Mouse (Mus musculus): ENCODE results near the gene Tspan8. TPM values are rescaled to one million over a fixed set of nuclear protein-coding genes. Genes with fewer than 3 reads are reported as not detected.

Tspan8 gene
- polyA plus RNA-seq, 1 experiment: 1.1 TPM

DNA sequence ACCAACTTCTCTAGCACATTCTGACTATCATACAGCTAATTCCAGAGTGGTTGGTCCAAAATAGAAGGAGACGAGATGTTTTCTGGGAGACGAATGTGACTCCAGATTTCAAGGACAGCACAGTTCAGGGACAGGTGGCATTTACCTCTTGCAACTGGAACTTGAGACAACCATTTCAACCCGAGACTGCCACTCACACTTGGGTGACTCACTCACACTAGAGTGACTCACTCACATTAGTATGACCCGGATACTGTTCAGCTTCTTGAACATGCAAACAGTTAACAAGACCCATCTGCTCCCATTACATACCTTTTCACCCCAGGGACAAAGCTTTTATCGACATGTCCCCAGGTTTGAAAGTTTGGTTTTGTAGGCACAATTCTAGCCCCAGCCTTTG, 12.2 kb downstream of the Tspan8 start:
- no peaks in the 10 kb centered on the region for H3K36me3 ChIP-seq (ENCODE audit: control insufficient read depth, insufficient read depth, low read length)
- no peaks in the 10 kb centered on the region for H3K27me3 ChIP-seq (ENCODE audit: control insufficient read depth, insufficient read depth, low read length)
- no peaks in the 10 kb centered on the region for H3K4me1 ChIP-seq (replicated peaks; ENCODE audit: control insufficient read depth, insufficient read depth, low read length)
- WGBS: 92% methylated on average over 5 of the region's 5 CpGs
- H3K4me3 ChIP-seq (ENCODE audit: control insufficient read depth, insufficient read depth, low read length): no peak overlapping the region
- TF ChIP-seq CTCF (IDR thresholded peaks at IDR 0.05; ENCODE audit: borderline replicate concordance, control insufficient read depth, extremely low read depth, insufficient read depth, low read length, poor library complexity): no peak
- TF ChIP-seq POLR2A (IDR thresholded peaks at IDR 0.05; ENCODE audit: control insufficient read depth, extremely low read depth, insufficient read depth, low read length, poor library complexity): no peak
- DNase-seq: no peak
- H3K27ac ChIP-seq (ENCODE audit: control insufficient read depth, insufficient read depth, low read length): no peak overlapping the region

DNA sequence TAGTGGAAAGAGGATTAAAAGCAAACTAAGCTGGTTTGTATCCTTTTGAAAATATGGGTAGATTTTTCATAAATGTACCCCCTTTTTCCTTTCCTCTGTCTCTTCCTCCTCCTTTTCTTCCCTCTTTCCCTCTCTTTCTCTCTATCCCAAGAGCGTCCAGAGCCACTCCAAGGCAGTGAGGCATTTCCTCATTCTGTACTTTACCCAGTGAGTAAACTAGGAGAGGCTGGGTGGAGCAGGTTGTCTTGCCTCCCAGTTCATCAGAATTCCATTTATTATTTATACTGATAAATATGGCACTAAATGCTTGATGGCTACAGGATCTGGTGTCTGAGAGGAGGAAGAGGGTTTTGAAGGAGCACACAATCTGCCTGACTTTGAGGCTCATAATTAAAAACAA, 13.1 kb downstream of the Tspan8 start:
- no peak for TF ChIP-seq POLR2A (IDR thresholded peaks at IDR 0.05; ENCODE audit: control insufficient read depth, extremely low read depth, insufficient read depth, low read length, poor library complexity)
- no peak for TF ChIP-seq CTCF (IDR thresholded peaks at IDR 0.05; ENCODE audit: borderline replicate concordance, control insufficient read depth, extremely low read depth, insufficient read depth, low read length, poor library complexity)
- no peak overlapping the region for H3K27ac ChIP-seq (ENCODE audit: control insufficient read depth, insufficient read depth, low read length)
- no peaks in the 10 kb centered on the region for H3K4me1 ChIP-seq (replicated peaks; ENCODE audit: control insufficient read depth, insufficient read depth, low read length)
- no peak for DNase-seq
- no peak overlapping the region for H3K4me3 ChIP-seq (ENCODE audit: control insufficient read depth, insufficient read depth, low read length)
- no peaks in the 10 kb centered on the region for H3K36me3 ChIP-seq (ENCODE audit: control insufficient read depth, insufficient read depth, low read length)
- H3K27me3 ChIP-seq (ENCODE audit: control insufficient read depth, insufficient read depth, low read length): no peaks in the 10 kb centered on the region
- 81% methylated on average over 1 of the region's 1 CpGs for WGBS

DNA sequence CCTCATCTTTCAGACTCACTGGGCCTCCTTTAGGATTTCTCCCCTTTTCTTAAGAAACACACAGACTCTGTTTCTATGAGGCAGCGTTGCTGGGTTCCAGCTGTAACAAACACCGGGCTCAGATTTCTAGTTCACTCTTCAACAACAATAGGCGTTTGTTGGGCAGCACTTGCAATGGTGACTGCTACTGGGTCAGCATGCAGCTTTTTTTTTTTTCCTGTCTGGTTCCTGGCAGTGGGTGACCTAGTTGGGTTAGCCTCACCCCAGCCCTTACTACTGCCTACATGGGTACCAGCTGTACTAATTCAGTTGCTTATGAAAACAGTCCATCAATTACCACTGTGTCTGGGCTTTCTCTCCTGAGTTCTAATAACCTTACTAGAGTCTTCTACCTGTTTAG, 14.1 kb downstream of the Tspan8 start:
- Histone ChIP-seq H3K4me1 (replicated peaks; ENCODE audit: control insufficient read depth, insufficient read depth, low read length) (no peaks in the 10 kb centered on the region), H3K27ac (ENCODE audit: control insufficient read depth, insufficient read depth, low read length) (no peak overlapping the region), H3K4me3 (ENCODE audit: control insufficient read depth, insufficient read depth, low read length) (no peak overlapping the region), H3K27me3 (ENCODE audit: control insufficient read depth, insufficient read depth, low read length) (no peaks in the 10 kb centered on the region), H3K36me3 (ENCODE audit: control insufficient read depth, insufficient read depth, low read length) (no peaks in the 10 kb centered on the region)
- DNase-seq: no peak
- TF ChIP-seq POLR2A (IDR thresholded peaks at IDR 0.05; ENCODE audit: control insufficient read depth, extremely low read depth, insufficient read depth, low read length, poor library complexity): no peak
- TF ChIP-seq CTCF (IDR thresholded peaks at IDR 0.05; ENCODE audit: borderline replicate concordance, control insufficient read depth, extremely low read depth, insufficient read depth, low read length, poor library complexity): no peak
- WGBS: 88% methylated on average over 3 of the region's 3 CpGs

DNA sequence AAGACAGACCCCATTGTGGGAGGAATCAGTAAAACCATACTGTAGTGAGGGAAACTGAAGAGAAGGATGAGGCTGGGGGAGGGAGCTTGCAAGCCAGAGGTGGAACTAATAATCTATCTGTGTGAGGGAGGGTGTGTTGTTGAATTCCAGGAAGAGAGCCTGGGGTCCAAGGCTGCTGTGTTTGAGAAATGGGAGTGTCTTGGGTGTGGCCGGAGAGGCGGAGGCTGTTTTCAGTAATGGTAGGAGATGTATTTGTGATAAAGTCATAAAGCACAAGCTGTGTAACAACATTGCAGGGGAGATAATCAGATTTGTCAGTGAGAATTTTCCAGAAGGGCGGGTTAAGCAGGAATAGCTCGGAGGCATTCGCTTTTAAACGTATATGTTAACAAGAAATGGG, 17.4 kb downstream of the Tspan8 start:
- no peak for DNase-seq
- Histone ChIP-seq H3K36me3 (ENCODE audit: control insufficient read depth, insufficient read depth, low read length) (no peaks in the 10 kb centered on the region), H3K4me3 (ENCODE audit: control insufficient read depth, insufficient read depth, low read length) (no peak overlapping the region), H3K4me1 (replicated peaks; ENCODE audit: control insufficient read depth, insufficient read depth, low read length) (no peaks in the 10 kb centered on the region), H3K27ac (ENCODE audit: control insufficient read depth, insufficient read depth, low read length) (no peak overlapping the region), H3K27me3 (ENCODE audit: control insufficient read depth, insufficient read depth, low read length) (no peaks in the 10 kb centered on the region)
- WGBS: 97% methylated on average over 6 of the region's 6 CpGs
- no peak for TF ChIP-seq CTCF (IDR thresholded peaks at IDR 0.05; ENCODE audit: borderline replicate concordance, control insufficient read depth, extremely low read depth, insufficient read depth, low read length, poor library complexity)
- TF ChIP-seq POLR2A (IDR thresholded peaks at IDR 0.05; ENCODE audit: control insufficient read depth, extremely low read depth, insufficient read depth, low read length, poor library complexity): no peak

DNA sequence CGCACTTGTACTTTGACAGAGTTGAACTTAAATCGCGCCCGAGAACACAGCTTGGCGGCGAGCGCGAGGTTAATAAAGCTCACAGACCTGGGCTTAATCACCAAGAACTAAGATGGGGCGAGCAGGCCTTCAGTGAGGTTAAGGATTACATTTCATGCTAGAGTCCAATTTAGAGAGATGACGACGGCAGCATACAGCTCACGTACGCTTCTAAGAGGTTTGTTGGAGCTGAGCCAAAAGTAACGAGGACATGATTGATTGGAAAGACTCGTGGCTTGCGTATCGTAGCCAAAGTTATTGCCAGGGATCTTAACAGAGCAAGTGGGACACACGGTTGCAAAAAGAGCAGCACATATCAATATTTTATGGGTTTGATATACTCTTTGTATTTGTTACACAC, 30.3 kb downstream of the Tspan8 start:
- no peaks in the 10 kb centered on the region for H3K36me3 ChIP-seq (ENCODE audit: control insufficient read depth, insufficient read depth, low read length)
- H3K4me3 ChIP-seq (ENCODE audit: control insufficient read depth, insufficient read depth, low read length): no peak overlapping the region
- TF ChIP-seq POLR2A (IDR thresholded peaks at IDR 0.05; ENCODE audit: control insufficient read depth, extremely low read depth, insufficient read depth, low read length, poor library complexity) (no peak), CTCF (IDR thresholded peaks at IDR 0.05; ENCODE audit: borderline replicate concordance, control insufficient read depth, extremely low read depth, insufficient read depth, low read length, poor library complexity) (no peak)
- no peaks in the 10 kb centered on the region for H3K4me1 ChIP-seq (replicated peaks; ENCODE audit: control insufficient read depth, insufficient read depth, low read length)
- no peak for DNase-seq
- no peak overlapping the region for H3K27ac ChIP-seq (ENCODE audit: control insufficient read depth, insufficient read depth, low read length)
- 89% methylated on average over 18 of the region's 18 CpGs for WGBS
- no peaks in the 10 kb centered on the region for H3K27me3 ChIP-seq (ENCODE audit: control insufficient read depth, insufficient read depth, low read length)

DNA sequence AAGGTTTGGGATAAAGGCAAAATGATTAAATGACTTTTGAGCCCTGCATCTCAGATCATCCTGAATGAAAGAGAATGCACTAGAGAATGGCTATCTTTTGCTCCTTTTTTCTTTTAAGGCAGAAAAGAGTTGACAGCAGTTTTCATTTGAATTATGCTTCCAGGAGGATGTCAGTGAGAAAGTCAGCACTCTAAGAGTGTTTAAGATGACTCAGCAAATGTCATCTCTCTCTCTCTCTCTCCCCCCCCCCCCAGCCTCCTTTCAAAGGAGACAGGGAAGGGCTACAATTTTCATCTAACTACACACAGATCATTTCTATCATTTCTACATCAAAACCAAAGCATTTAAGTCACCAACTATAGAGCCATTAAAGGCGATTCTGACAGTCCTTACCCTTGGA, 31.9 kb downstream of the Tspan8 start:
- no peak for DNase-seq
- H3K36me3 ChIP-seq (ENCODE audit: control insufficient read depth, insufficient read depth, low read length): no peaks in the 10 kb centered on the region
- H3K4me1 ChIP-seq (replicated peaks; ENCODE audit: control insufficient read depth, insufficient read depth, low read length): no peaks in the 10 kb centered on the region
- no peak overlapping the region for H3K4me3 ChIP-seq (ENCODE audit: control insufficient read depth, insufficient read depth, low read length)
- TF ChIP-seq POLR2A (IDR thresholded peaks at IDR 0.05; ENCODE audit: control insufficient read depth, extremely low read depth, insufficient read depth, low read length, poor library complexity) (no peak), CTCF (IDR thresholded peaks at IDR 0.05; ENCODE audit: borderline replicate concordance, control insufficient read depth, extremely low read depth, insufficient read depth, low read length, poor library complexity) (no peak)
- WGBS: 91% methylated on average over 1 of the region's 1 CpGs
- no peaks in the 10 kb centered on the region for H3K27me3 ChIP-seq (ENCODE audit: control insufficient read depth, insufficient read depth, low read length)
- H3K27ac ChIP-seq (ENCODE audit: control insufficient read depth, insufficient read depth, low read length): no peak overlapping the region

DNA sequence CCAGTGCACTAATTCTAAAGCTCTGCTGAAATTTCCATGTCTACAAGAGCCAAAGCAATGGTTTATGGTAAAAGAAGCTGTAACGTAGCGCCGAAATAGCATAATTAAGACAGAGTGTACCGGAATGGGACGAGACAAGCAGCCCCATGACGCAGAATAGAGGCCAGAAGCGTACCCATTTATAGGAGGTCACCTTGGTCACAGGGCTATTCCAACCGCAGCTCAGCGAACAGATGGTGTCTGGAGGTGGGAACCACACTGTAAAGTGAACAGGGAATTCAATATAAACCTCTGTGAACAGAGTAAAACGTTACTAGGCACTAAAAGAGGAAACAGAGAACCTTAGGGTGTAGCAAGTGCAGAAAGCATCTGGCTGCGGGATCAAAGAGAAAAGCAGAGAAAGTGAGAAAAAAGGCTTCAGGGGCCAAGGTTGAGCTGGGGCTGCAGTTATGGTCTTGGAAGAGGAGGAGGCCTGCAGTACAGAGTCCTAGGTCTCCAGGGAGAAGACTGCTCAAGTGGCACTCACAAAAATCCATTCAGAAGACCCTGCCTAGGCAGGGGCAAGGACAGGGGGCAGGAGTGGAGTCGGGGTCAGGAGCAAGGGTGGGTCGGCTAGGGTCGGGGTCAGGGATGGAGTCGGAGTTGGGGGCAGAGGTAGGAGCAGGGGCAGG, 43.7 kb downstream of the Tspan8 start:
- no peak for DNase-seq
- WGBS: 88% methylated on average over 15 of the region's 15 CpGs
- TF ChIP-seq CTCF (IDR thresholded peaks at IDR 0.05; ENCODE audit: borderline replicate concordance, control insufficient read depth, extremely low read depth, insufficient read depth, low read length, poor library complexity) (no peak), POLR2A (IDR thresholded peaks at IDR 0.05; ENCODE audit: control insufficient read depth, extremely low read depth, insufficient read depth, low read length, poor library complexity) (no peak)
- Histone ChIP-seq H3K4me1 (replicated peaks; ENCODE audit: control insufficient read depth, insufficient read depth, low read length) (no peaks in the 10 kb centered on the region), H3K4me3 (ENCODE audit: control insufficient read depth, insufficient read depth, low read length) (no peak overlapping the region), H3K36me3 (ENCODE audit: control insufficient read depth, insufficient read depth, low read length) (no peaks in the 10 kb centered on the region), H3K27me3 (ENCODE audit: control insufficient read depth, insufficient read depth, low read length) (no peaks in the 10 kb centered on the region), H3K27ac (ENCODE audit: control insufficient read depth, insufficient read depth, low read length) (no peak overlapping the region)
